Mouse (Mus musculus): ENCODE data around the gene Pnmt. TPM values are rescaled to one million over a fixed set of nuclear protein-coding genes. Genes with fewer than 3 reads are reported as not detected.

Gene Pnmt
- total and polyA plus RNA-seq, 3 experiments, result not detected

DNA sequence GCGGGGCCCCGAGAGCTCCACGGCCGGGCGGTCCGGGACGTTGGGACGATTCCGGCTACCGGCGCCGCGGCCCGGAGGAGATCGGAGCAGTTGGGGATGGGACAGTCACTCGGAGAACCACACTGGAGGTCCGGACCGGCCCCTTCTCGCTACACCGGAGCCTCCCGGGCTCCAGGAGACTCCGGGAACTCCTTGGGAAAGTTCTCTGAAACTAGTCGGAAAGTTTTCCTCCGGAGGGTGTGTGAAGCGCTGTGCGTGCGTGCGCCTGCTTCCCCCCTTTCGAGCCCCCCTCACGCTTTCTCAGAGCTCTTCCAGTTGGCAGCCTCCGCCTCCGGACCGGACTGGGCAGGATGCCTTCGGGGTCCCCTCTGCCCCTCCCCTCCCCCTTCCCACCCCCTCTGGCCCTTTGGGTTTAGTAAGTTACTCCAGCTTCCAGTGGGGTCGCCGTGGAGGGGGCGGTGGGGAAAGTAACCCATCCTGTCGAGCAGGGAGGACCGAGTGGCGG is 26.6 kb downstream of the Pnmt start:
- Histone ChIP-seq H3K9me3 (replicated peaks; ENCODE audit: insufficient read depth, low read length) (no peaks in the 10 kb centered on the region), H3K4me1 (ENCODE audit: control insufficient read depth in 1 of 2, insufficient read depth in 2 of 2, low read length in 2 of 2) (peaks cover 0 to 7% of the 10 kb centered on the region in 2 experiments; a peak in 2 of 4 replicates), H3K27me3 (ENCODE audit: control insufficient read depth in 1 of 2, insufficient read depth in 2 of 2, low read length in 2 of 2) (peaks cover 8% of the 10 kb centered on the region in 2 experiments), H3K79me2 (ENCODE audit: control insufficient read depth, insufficient read depth, low read length, poor library complexity) (no peaks in the 10 kb centered on the region), H3K4me3 (ENCODE audit: control insufficient read depth in 1 of 2, insufficient read depth in 1 of 2, low read depth in 2 of 2, low read length in 2 of 2) (no peak overlapping the region), H3K9ac (ENCODE audit: control insufficient read depth, low read depth, low read length, poor library complexity, severe bottlenecking) (no peak overlapping the region), H3K36me3 (ENCODE audit: control insufficient read depth in 1 of 2, insufficient read depth in 2 of 2, low read length in 2 of 2) (no peaks in the 10 kb centered on the region), H3K27ac (ENCODE audit: control insufficient read depth, low read depth, low read length) (no peak overlapping the region)
- DNase-seq (ENCODE audit: low read depth, low spot score), result no peak
- no peak for TF ChIP-seq NRF1 (IDR thresholded peaks at IDR 0.05; ENCODE audit: insufficient read depth, low read depth, low read length, poor library complexity, severe bottlenecking)
- no peak for TF ChIP-seq KAT2A (conservative IDR thresholded peaks at IDR 0.05; ENCODE audit: low read depth, low read length)
- no peak for TF ChIP-seq POLR2A (IDR thresholded peaks at IDR 0.05; ENCODE audit: control insufficient read depth in 1 of 2, insufficient read depth in 1 of 2, low read depth in 1 of 2, low read length in 2 of 2, poor library complexity in 1 of 2)
- TF ChIP-seq MAZ (IDR thresholded peaks at IDR 0.05; ENCODE audit: low read depth, low read length), result no peak
- TF ChIP-seq ZNF384 (IDR thresholded peaks at IDR 0.05; ENCODE audit: low read depth, low read length), result no peak
- TF ChIP-seq TAL1 (IDR thresholded peaks at IDR 0.05; ENCODE audit: low read length), result no peak
- TF ChIP-seq ETS1 (IDR thresholded peaks at IDR 0.05; ENCODE audit: low read depth, low read length), result no peak
- TF ChIP-seq CTCF (IDR thresholded peaks at IDR 0.05 in 2 of 3, conservative IDR thresholded peaks at IDR 0.05 in 1 of 3; ENCODE audit: control insufficient read depth in 1 of 3, insufficient read depth in 1 of 3, low read depth in 2 of 3, low read length in 3 of 3, poor library complexity in 1 of 3, severe bottlenecking in 1 of 3), result no peak
- no peak for TF ChIP-seq ZC3H11A (IDR thresholded peaks at IDR 0.05; ENCODE audit: low read depth, low read length)
- no peak for TF ChIP-seq SMC3 (IDR thresholded peaks at IDR 0.05; ENCODE audit: low read depth, low read length)
- TF ChIP-seq CHD1 (IDR thresholded peaks at IDR 0.05; ENCODE audit: low read depth, low read length), result no peak
- TF ChIP-seq UBTF (IDR thresholded peaks at IDR 0.05; ENCODE audit: borderline replicate concordance, insufficient read depth, low read depth, low read length), result no peak
- TF ChIP-seq ZMIZ1 (IDR thresholded peaks at IDR 0.05; ENCODE audit: low read depth, low read length), result no peak
- no peak for TF ChIP-seq EP300 (IDR thresholded peaks at IDR 0.05; ENCODE audit: low read depth in 1 of 2, low read length in 2 of 2)
- no peak for TF ChIP-seq GABPA (IDR thresholded peaks at IDR 0.05; ENCODE audit: low read depth, low read length)
- no peak for TF ChIP-seq POLR2AphosphoS2 (IDR thresholded peaks at IDR 0.05; ENCODE audit: low read length)
- TF ChIP-seq JUND (IDR thresholded peaks at IDR 0.05; ENCODE audit: low read depth, low read length), result no peak

DNA sequence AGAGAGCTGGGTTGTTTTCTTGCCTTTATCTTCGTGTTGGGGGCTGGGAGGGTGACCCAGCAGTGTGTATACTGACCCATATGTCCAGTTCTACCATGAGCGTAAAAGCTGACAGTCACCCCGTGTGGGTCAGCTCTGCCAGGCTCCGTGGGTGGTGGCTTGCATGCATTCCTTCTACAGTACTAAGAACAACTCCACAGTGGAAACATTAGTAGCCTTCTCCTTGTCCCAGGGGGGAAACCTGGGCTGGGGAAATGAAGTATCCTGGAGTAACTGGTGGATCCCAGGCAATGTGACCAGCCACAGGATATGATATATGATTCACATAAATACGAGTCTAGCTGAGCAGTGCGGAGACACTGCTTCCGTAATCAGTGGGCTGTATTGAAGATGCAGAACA is 27.5 kb downstream of the Pnmt start:
- TF ChIP-seq POLR2AphosphoS5 (IDR thresholded peaks at IDR 0.05; ENCODE audit: borderline replicate concordance, low read depth, low read length) (no peak), ZKSCAN1 (IDR thresholded peaks at IDR 0.05; ENCODE audit: low read depth, low read length) (no peak), TCF12 (IDR thresholded peaks at IDR 0.05; ENCODE audit: low read depth, low read length) (no peak), MYB (IDR thresholded peaks at IDR 0.05; ENCODE audit: low read depth, low read length) (no peak), SMC3 (IDR thresholded peaks at IDR 0.05; ENCODE audit: low read depth, low read length) (no peak), GABPA (IDR thresholded peaks at IDR 0.05; ENCODE audit: low read depth, low read length) (no peak), CTCF (IDR thresholded peaks at IDR 0.05 in 2 of 3, conservative IDR thresholded peaks at IDR 0.05 in 1 of 3; ENCODE audit: control insufficient read depth in 1 of 3, insufficient read depth in 1 of 3, low read depth in 2 of 3, low read length in 3 of 3, poor library complexity in 1 of 3, severe bottlenecking in 1 of 3) (no peak), E2F4 (IDR thresholded peaks at IDR 0.05; ENCODE audit: borderline replicate concordance, low read depth, low read length) (no peak), ETS1 (IDR thresholded peaks at IDR 0.05; ENCODE audit: low read depth, low read length) (no peak), USF2 (IDR thresholded peaks at IDR 0.05; ENCODE audit: borderline replicate concordance in 1 of 2, insufficient read depth in 1 of 2, low read depth in 1 of 2, low read length in 2 of 2) (no peak), ZNF384 (IDR thresholded peaks at IDR 0.05; ENCODE audit: low read depth, low read length) (no peak), MAFK (IDR thresholded peaks at IDR 0.05; ENCODE audit: borderline replicate concordance, low read depth, low read length) (no peak), EP300 (IDR thresholded peaks at IDR 0.05; ENCODE audit: low read depth in 1 of 2, low read length in 2 of 2) (no peak)
- no peaks in the 10 kb centered on the region for H3K36me3 ChIP-seq (ENCODE audit: control insufficient read depth in 1 of 2, insufficient read depth in 2 of 2, low read length in 2 of 2)
- H3K4me3 ChIP-seq (ENCODE audit: control insufficient read depth in 1 of 2, insufficient read depth in 1 of 2, low read depth in 2 of 2, low read length in 2 of 2), result no peak overlapping the region
- no peak for DNase-seq (ENCODE audit: low read depth, low spot score)
- no peak overlapping the region for H3K9ac ChIP-seq (ENCODE audit: control insufficient read depth, low read depth, low read length, poor library complexity, severe bottlenecking)
- H3K9me3 ChIP-seq (replicated peaks; ENCODE audit: insufficient read depth, low read length), result no peaks in the 10 kb centered on the region
- H3K79me2 ChIP-seq (ENCODE audit: control insufficient read depth, insufficient read depth, low read length, poor library complexity), result no peaks in the 10 kb centered on the region
- H3K27ac ChIP-seq (ENCODE audit: control insufficient read depth, low read depth, low read length), result no peak overlapping the region
- peaks cover 0 to 7% of the 10 kb centered on the region in 2 experiments; a peak in 2 of 4 replicates for H3K4me1 ChIP-seq (ENCODE audit: control insufficient read depth in 1 of 2, insufficient read depth in 2 of 2, low read length in 2 of 2)
- H3K27me3 ChIP-seq (ENCODE audit: control insufficient read depth in 1 of 2, insufficient read depth in 2 of 2, low read length in 2 of 2), result peaks cover 8% of the 10 kb centered on the region in 2 experiments

All from MEL (cell line).